ENCODE assay signal across 20 mouse cellular contexts in the genomic region with DNA sequence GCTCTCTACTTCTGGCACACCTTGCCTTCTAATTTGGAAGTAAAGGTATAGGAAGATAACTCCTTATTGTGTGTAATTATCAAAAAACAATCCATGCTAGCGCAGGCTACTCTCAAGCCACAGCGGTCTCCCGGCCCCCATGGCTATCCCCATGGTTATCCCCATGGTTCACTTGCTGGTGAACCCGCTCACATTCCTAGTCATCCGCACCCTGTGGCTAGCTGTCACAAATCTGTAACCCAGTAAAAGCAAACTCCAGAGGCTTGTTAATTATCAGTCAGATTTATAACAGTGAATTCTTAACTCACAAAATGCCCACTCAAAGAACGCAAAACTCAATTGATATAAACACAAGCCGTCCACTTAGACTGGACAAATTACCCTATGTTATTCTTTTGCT.
"Had no signal": no experiment of that assay in that cellular context is flagged by ENCODE, and none has a peak within 500 bp of the region (broad histone marks: within the 10 kb centered on the region; RNA-seq: fewer than 3 reads in every experiment).

No protein-coding gene starts in this region.

- H3K4me3 ChIP-seq: left cerebral cortex, adult 2 months; limb, embryonic 12.5 days; limb, embryonic 15.5 days; midbrain, embryonic 12.5 days; midbrain, embryonic 15.5 days; myocyte; neural tube, embryonic 13.5 days; stomach, embryonic 15.5 days had no signal

- H3K36me3 ChIP-seq: limb, embryonic 12.5 days; limb, embryonic 15.5 days; midbrain, embryonic 15.5 days; stomach, embryonic 15.5 days had no signal

- H3K4me1 ChIP-seq: limb, embryonic 12.5 days; limb, embryonic 15.5 days; midbrain, embryonic 12.5 days; midbrain, embryonic 15.5 days; neural tube, embryonic 13.5 days; stomach, embryonic 15.5 days had no signal

- DNase-seq: layer of hippocampus, postnatal 36 days; liver, postnatal 0 days; retina, postnatal 1 day; right cerebral cortex, postnatal 25 days; spleen, adult 18-20 months; thymus, postnatal 36 days had no signal

- H3K9ac ChIP-seq: limb, embryonic 12.5 days; limb, embryonic 15.5 days; liver, embryonic 14.5 days; liver, postnatal 0 days; lung, embryonic 14.5 days; midbrain, embryonic 12.5 days; midbrain, embryonic 15.5 days; neural tube, embryonic 13.5 days; stomach, embryonic 15.5 days had no signal

- H3K4me2 ChIP-seq: limb, embryonic 12.5 days; limb, embryonic 15.5 days; liver, embryonic 11.5 days; lung, embryonic 14.5 days; midbrain, embryonic 12.5 days; midbrain, embryonic 15.5 days; neural tube, embryonic 13.5 days; stomach, embryonic 15.5 days had no signal

- H3K27ac ChIP-seq: left cerebral cortex, adult 2 months; limb, embryonic 12.5 days; limb, embryonic 15.5 days; liver, embryonic 14.5 days; macrophage; midbrain, embryonic 12.5 days; midbrain, embryonic 15.5 days; neural tube, embryonic 13.5 days; stomach, embryonic 15.5 days had no signal

- ATAC-seq: intestine, embryonic 16.5 days; liver, postnatal 0 days; lung, postnatal 0 days; midbrain, embryonic 15.5 days had no signal

- H3K9me3 ChIP-seq: limb, embryonic 12.5 days; limb, embryonic 15.5 days; midbrain, embryonic 12.5 days; midbrain, embryonic 15.5 days; neural tube, embryonic 13.5 days; stomach, embryonic 15.5 days had no signal

- H3K27me3 ChIP-seq: limb, embryonic 12.5 days; limb, embryonic 15.5 days; midbrain, embryonic 12.5 days; midbrain, embryonic 15.5 days; neural tube, embryonic 13.5 days; stomach, embryonic 15.5 days had no signal
